Mouse (Mus musculus): ENCODE measurements at regions not wholly inside any gene's neighbourhood (a gene's known extent, or its start where the extent isn't known, plus 50 kb on each side); places are given as distances from the start of the nearest gene placed in this dataset.

DNA sequence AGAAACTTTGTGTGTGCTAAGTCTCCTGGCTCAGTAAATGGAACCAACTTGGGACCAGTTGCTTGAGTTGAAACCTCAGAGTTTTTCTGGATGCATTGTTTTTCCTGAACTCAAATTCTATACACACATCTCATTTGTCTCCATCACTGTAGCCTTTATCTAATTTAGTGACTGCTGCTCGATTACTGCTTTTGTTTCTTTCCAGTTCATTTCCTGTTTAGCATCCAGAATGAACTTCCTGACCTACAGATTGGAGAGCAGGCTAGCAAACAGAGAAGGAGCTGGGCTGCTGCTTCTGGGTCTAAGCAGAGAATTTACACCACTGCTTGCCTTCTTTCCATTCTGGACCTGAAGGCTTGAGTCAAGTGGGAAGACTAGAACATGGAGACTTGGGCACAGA lies 60.9 kb upstream of the Nbea start:
- TF ChIP-seq POLR2A (IDR thresholded peaks at IDR 0.05; ENCODE audit: borderline replicate concordance, low read depth, low read length) (no peak), CTCF (IDR thresholded peaks at IDR 0.05; ENCODE audit: low read depth, low read length) (no peak)
- Histone ChIP-seq H3K4me3 (ENCODE audit: insufficient read depth, low read length) (no peak overlapping the region), H3K4me1 (ENCODE audit: control insufficient read depth, insufficient read depth, low read length) (no peaks in the 10 kb centered on the region), H3K27ac (ENCODE audit: insufficient read depth, low read depth, low read length) (no peak overlapping the region)

DNA sequence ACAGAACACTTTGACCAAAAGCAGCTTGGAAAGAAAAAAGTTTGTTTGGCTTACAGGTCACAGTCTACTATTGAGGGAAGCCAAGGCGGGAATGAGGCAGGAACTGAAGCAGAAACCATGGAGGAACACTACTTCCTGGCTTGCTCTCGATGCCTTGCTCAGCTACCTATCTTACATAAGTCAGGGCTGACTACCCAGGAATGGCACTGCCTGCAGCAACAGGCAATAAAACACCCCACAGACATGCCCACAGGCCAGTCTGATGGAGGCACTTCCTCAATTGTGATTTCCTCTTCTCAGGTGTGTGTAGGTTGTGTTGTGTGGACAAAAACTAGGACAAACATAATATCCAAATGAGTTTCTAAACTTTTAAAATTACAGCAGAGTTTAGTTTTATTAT lies 54.7 kb upstream of the Nbea start:
- Histone ChIP-seq H3K4me3 (ENCODE audit: insufficient read depth, low read length) (no peak overlapping the region), H3K27ac (ENCODE audit: insufficient read depth, low read depth, low read length) (no peak overlapping the region), H3K4me1 (ENCODE audit: control insufficient read depth, insufficient read depth, low read length) (no peaks in the 10 kb centered on the region)
- TF ChIP-seq CTCF (IDR thresholded peaks at IDR 0.05; ENCODE audit: low read depth, low read length) (no peak), POLR2A (IDR thresholded peaks at IDR 0.05; ENCODE audit: borderline replicate concordance, low read depth, low read length) (no peak)

DNA sequence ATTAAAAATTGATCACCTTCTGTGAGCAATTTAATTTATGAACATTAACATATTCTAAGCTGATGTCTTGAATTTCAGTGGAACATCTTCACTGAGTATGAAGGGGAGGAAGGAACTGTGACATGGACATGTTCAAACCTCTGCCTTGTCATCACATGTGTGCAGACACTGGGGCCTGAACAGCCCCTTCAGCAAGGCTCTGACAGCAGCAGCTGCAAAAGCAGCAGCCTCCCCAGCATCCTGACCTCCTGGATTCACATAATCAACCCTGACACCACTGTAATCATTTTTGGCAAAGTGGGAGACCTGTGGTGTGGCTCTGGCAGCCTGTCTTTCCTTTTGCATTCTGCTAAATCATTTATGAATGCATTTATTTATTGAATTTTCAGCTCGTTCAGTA lies 52.7 kb upstream of the Nbea start:
- H3K4me3 ChIP-seq (ENCODE audit: insufficient read depth, low read length), result no peak overlapping the region
- H3K27ac ChIP-seq (ENCODE audit: insufficient read depth, low read depth, low read length), result no peak overlapping the region
- TF ChIP-seq CTCF (IDR thresholded peaks at IDR 0.05; ENCODE audit: low read depth, low read length) (no peak), POLR2A (IDR thresholded peaks at IDR 0.05; ENCODE audit: borderline replicate concordance, low read depth, low read length) (no peak)
- no peaks in the 10 kb centered on the region for H3K4me1 ChIP-seq (ENCODE audit: control insufficient read depth, insufficient read depth, low read length)

All from bone marrow macrophage, adult 2 months (primary cell).